Mouse (Mus musculus) limb, embryonic 13.5 days (tissue): Measurements from ENCODE around the gene Tmem102. TPM values are rescaled to one million over a fixed set of nuclear protein-coding genes. Genes with fewer than 3 reads are reported as not detected.

Experiments used
- ATAC-seq: fragments of 200-750 bp; cut with Nextera tagmentation; 2 replicates; pipeline ENCODE4 v1.8.0; 2017; ENCODE audit warnings: low read depth, moderate number of reproducible peaks, moderate TSS enrichment; ENCODE audit not compliant: low FRiP score
- H3K27ac ChIP-seq: fragments of 300-500 bp; sonication (generic); 2 replicates; pipeline ENCODE4 v1.5.1; 2015; ENCODE audit warnings: inconsistent platforms, mild to moderate bottlenecking, moderate library complexity
- H3K27me3 ChIP-seq: fragments of 300-500 bp; sonication (generic); 2 replicates; pipeline ENCODE4 v1.6.1; 2015; ENCODE audit warnings: mild to moderate bottlenecking, inconsistent platforms
- H3K36me3 ChIP-seq: fragments of 300-500 bp; sonication (generic); 2 replicates; pipeline ENCODE4 v1.6.1; 2015; ENCODE audit warnings: inconsistent platforms, mild to moderate bottlenecking, moderate library complexity
- H3K4me1 ChIP-seq: fragments of 300-500 bp; sonication (generic); 2 replicates; pipeline ENCODE4 v1.6.1; 2015; ENCODE audit warnings: inconsistent platforms
- H3K4me2 ChIP-seq: fragments of 300-500 bp; sonication (generic); replicated peaks from 2 replicates; pipeline ENCODE4 v1.6.1; 2015; ENCODE audit warnings: inconsistent platforms, mild to moderate bottlenecking, moderate library complexity
- H3K4me3 ChIP-seq: fragments of 300-500 bp; sonication (generic); 2 replicates; pipeline ENCODE4 v1.5.1; 2015; ENCODE audit warnings: moderate library complexity, mild to moderate bottlenecking, inconsistent platforms
- H3K9ac ChIP-seq: fragments of 300-500 bp; sonication (generic); 2 replicates; pipeline ENCODE4 v1.6.1; 2015; ENCODE audit warnings: mild to moderate bottlenecking, inconsistent platforms
- H3K9me3 ChIP-seq: fragments of 300-500 bp; sonication (generic); 2 replicates; pipeline ENCODE4 v1.6.1; 2016; ENCODE audit warnings: inconsistent platforms
- WGBS: fragments of 180-500 bp; shearing (Covaris S2); methylation state at CpG from one replicate; pipeline ENCODE4 v1.1.7; 2015; 5-methylcytosine and 5-hydroxymethylcytosine counted together
- polyA plus RNA-seq: library from polyadenylated mRNA; unstranded; fragments of >200 nt; fragmentation: Nextera tagmentation; extraction: Ambion mirVana; gene quantifications from 2 replicates; pipeline ENCODE4 v1.2.1, GENCODE M21; 2015

Gene Tmem102
- 2.5 and 2.6 TPM in 2 replicates for polyA plus RNA-seq

DNA sequence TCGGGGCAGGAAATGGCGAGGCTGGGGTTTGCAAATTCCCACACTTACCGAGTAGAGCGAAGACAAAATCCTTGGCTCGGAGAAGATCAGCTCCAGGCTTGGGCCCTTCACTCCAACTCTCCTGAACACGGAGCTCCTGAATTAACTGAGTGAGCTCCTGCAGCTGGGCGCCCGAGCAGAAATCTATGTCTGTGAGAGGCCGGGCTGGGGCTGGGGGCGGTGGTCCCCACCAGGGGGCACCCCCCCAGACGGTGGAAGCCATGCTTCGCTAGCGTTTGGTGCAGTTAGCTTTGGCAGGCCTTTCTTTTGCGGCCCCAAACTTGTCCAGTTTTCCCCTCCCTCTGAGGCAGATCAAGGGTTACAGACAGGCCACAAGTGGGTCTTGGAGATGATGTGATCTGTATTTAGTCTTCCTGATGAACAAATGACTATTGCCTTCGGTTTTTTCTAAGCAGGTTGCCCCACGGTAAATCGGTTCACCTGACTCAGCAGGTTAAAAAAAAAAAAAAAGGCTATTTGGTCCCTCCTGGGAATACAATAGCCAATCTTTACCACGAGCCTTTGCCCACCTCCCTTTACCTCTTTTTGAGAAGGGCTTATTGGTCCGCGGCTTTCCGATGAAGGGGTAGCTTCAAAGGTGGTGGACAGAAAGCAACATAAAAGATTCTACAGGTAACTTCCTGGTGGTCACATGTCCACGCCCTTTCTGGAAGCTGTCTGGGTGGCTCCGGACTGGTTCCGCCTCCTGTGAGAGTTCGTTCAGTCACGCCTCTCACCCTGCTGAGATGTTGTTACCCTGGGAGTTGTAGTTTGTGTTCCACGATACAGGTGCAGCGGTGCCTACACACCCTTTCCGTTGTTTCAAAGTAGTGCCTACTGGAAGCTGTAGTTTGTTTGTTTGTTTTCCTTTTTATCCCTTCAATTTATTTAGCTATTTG, at the start of gene Tmem102:
Tmem102 (minus strand) TSS at position 653 of the 938 bp plus-strand sequence.
- WGBS: 6% methylated on average over 29 of the region's 29 CpGs
- peaks cover 73% of the 10 kb centered on the region for H3K27me3 ChIP-seq
- H3K9me3 ChIP-seq: no peaks in the 10 kb centered on the region
- no peak within 1 kb of the TSS for H3K27ac ChIP-seq
- peak within 1 kb of the TSS; percentile 39; the same call in 1 of the 2 replicates for H3K9ac ChIP-seq
- no peaks in the 10 kb centered on the region for H3K36me3 ChIP-seq
- no peak for ATAC-seq
- H3K4me2 ChIP-seq: peak within 1 kb of the TSS; percentile 92
- peak within 1 kb of the TSS; percentile 57 for H3K4me3 ChIP-seq
- H3K4me1 ChIP-seq: peaks cover 49% of the 10 kb centered on the region

DNA sequence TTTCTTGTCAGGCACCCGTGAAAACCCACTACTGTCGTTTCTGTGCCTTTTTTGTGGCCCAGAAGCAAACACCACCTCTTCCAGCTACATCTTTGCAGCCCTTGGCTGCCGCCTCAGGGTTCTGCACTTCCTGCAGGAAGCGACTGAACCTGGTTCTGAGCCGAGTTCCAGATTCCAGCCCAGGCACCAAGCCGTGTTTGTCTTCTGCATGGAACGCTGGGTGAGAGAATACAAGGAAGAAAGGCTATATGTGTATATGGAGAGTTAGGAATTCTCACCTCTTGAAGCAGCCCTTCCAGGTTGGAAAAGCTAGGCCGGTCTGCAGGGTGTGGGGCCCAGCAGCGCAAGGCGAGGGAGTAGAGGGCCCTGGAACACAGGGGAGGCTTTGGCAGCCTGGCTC, 49.3 kb upstream of the Tmem102 start:
- H3K9me3 ChIP-seq: no peaks in the 10 kb centered on the region
- no peak for ATAC-seq
- H3K4me2 ChIP-seq: no peak overlapping the region
- WGBS: 77% methylated on average over 10 of the region's 10 CpGs
- H3K4me3 ChIP-seq: no peak overlapping the region
- H3K36me3 ChIP-seq: peaks cover 28% of the 10 kb centered on the region
- peaks cover 34% of the 10 kb centered on the region for H3K27me3 ChIP-seq
- peaks cover 29% of the 10 kb centered on the region for H3K4me1 ChIP-seq
- no peak overlapping the region; the same call in 1 of the 2 replicates for H3K27ac ChIP-seq
- H3K9ac ChIP-seq: no peak overlapping the region

DNA sequence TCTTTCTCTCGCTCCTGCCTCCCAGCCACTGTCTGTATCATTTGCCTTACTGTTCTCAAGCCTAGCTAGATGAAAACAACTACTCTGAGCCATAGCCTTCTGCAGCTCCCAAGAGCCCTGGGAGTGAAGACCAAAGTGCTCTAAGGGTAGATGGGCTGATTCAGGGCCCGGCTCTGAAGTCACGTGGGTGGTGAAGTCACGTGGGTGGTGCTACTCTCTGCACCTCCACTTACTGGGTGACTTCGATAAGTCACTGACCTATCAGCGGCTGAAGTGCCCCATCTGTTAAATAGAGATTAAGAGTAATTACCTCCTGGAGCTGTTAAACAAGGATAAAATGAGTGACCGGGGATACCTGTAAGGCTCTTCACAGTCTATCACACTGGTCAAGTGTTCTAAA, 48.6 kb upstream of the Tmem102 start:
- no peak for ATAC-seq
- H3K27ac ChIP-seq: no peak overlapping the region; the same call in 1 of the 2 replicates
- no peak overlapping the region for H3K9ac ChIP-seq

DNA sequence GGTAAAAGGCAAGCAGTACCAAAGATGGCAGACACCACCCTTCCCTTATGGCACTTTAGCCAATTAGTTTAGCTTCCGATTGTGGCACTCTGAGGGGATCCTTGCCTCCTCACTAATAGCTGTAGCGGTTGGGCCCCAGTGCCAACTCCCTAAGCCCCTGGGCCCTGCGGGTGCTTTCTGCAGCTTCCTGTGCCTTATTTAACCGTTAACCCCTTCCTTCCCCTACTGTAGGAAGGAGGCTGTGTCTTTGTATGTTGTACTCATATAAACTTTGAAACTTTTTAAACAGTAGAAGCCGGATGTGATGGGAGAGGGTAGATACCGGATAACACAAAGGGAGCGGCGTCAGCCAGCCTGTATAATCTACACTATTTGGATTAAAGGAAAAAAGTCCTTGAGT, 45.3 kb upstream of the Tmem102 start:
- no peaks in the 10 kb centered on the region for H3K27me3 ChIP-seq
- H3K4me3 ChIP-seq: peak overlapping the region; percentile 1; the same call in 1 of the 2 replicates
- no peak for ATAC-seq
- WGBS: 68% methylated on average over 8 of the region's 8 CpGs
- peaks cover 35% of the 10 kb centered on the region for H3K4me1 ChIP-seq
- H3K9ac ChIP-seq: no peak overlapping the region
- peaks cover 49% of the 10 kb centered on the region for H3K36me3 ChIP-seq
- H3K9me3 ChIP-seq: no peaks in the 10 kb centered on the region
- no peak overlapping the region for H3K4me2 ChIP-seq
- H3K27ac ChIP-seq: no peak overlapping the region

More for the DNA sequence above, 48.6 kb upstream of the Tmem102 start:
- Histone ChIP-seq H3K4me1 (peaks cover 29% of the 10 kb centered on the region), H3K4me2 (no peak overlapping the region), H3K27me3 (peaks cover 28% of the 10 kb centered on the region), H3K36me3 (peaks cover 35% of the 10 kb centered on the region), H3K4me3 (no peak overlapping the region), H3K9me3 (no peaks in the 10 kb centered on the region)
- WGBS: 66% methylated on average over 7 of the region's 7 CpGs

DNA sequence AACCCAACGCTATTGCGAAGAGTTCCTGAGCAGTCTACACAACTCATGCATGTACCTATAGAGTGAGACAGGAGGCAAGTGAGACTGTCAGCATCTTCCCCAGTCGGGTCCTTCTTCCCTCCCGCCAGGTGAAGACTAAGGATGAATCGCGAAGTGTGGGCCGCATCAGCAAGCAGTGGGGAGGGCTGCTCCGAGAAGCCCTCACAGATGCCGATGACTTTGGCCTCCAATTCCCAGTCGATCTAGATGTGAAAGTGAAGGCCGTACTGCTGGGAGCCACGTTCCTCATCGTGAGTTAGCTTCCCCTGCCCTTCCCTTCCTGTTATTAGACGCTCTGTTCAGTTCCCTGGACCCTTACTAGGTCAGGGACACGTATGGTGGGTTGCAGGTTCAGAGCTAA, 44.5 kb upstream of the Tmem102 start:
- WGBS: 93% methylated on average over 15 of the region's 15 CpGs
- no peaks in the 10 kb centered on the region for H3K27me3 ChIP-seq
- peaks cover 35% of the 10 kb centered on the region for H3K4me1 ChIP-seq
- H3K36me3 ChIP-seq: peaks cover 49% of the 10 kb centered on the region
- no peak overlapping the region for H3K4me3 ChIP-seq
- H3K27ac ChIP-seq: no peak overlapping the region
- no peak overlapping the region for H3K9ac ChIP-seq
- H3K9me3 ChIP-seq: no peaks in the 10 kb centered on the region
- no peak overlapping the region for H3K4me2 ChIP-seq
- ATAC-seq: no peak

DNA sequence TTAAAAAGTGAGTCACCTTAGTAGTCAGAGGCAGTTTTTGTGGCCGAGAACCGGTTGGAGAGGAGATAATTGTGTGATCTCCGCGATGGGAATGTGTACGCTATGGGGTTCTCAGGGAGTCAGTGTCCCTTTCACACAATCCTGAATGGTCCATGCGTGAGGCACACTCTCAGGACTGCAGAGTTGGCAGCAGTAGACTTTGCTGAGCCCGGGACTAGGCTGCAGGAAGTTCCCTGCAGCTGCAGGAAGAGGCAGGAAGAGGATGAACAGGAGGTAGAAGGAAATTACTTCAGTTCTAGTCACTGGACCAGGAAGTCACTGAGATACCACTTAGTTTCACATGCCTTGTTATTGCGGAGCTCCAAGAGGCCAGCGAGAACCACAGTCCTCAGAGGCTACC, 43.7 kb upstream of the Tmem102 start:
- 89% methylated on average over 9 of the region's 9 CpGs for WGBS
- Histone ChIP-seq H3K27me3 (no peaks in the 10 kb centered on the region), H3K36me3 (peaks cover 49% of the 10 kb centered on the region), H3K9ac (no peak overlapping the region), H3K4me2 (no peak overlapping the region), H3K27ac (no peak overlapping the region), H3K9me3 (no peaks in the 10 kb centered on the region), H3K4me1 (peaks cover 35% of the 10 kb centered on the region), H3K4me3 (no peak overlapping the region)
- no peak for ATAC-seq

DNA sequence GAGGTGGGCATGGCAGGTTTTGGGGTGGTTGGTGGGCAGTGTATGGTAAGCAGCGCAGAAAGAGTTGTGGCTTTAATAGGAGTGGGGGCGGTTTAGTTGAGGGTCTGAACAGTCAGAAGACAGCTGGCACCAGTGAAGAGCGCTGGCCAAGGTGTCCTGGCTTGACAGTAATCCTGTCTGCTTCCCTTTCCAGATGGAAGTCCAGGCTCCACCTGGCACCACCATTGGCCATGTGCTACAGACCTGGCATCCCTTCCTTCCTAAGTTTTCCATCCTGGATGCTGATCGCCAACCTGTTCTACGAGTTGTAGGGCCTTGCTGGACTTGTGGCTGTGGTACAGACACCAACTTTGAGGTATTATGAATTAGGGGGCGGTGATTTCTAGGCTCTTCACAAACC, 42.6 kb upstream of the Tmem102 start:
- ATAC-seq: no peak
- H3K36me3 ChIP-seq: peaks cover 49% of the 10 kb centered on the region
- H3K27me3 ChIP-seq: no peaks in the 10 kb centered on the region
- peaks cover 33% of the 10 kb centered on the region for H3K4me1 ChIP-seq
- no peaks in the 10 kb centered on the region for H3K9me3 ChIP-seq
- H3K27ac ChIP-seq: no peak overlapping the region
- 96% methylated on average over 6 of the region's 6 CpGs for WGBS
- peak overlapping the region; percentile 93 for H3K4me2 ChIP-seq
- H3K9ac ChIP-seq: peak overlapping the region; percentile 90
- H3K4me3 ChIP-seq: peak overlapping the region; percentile 79

DNA sequence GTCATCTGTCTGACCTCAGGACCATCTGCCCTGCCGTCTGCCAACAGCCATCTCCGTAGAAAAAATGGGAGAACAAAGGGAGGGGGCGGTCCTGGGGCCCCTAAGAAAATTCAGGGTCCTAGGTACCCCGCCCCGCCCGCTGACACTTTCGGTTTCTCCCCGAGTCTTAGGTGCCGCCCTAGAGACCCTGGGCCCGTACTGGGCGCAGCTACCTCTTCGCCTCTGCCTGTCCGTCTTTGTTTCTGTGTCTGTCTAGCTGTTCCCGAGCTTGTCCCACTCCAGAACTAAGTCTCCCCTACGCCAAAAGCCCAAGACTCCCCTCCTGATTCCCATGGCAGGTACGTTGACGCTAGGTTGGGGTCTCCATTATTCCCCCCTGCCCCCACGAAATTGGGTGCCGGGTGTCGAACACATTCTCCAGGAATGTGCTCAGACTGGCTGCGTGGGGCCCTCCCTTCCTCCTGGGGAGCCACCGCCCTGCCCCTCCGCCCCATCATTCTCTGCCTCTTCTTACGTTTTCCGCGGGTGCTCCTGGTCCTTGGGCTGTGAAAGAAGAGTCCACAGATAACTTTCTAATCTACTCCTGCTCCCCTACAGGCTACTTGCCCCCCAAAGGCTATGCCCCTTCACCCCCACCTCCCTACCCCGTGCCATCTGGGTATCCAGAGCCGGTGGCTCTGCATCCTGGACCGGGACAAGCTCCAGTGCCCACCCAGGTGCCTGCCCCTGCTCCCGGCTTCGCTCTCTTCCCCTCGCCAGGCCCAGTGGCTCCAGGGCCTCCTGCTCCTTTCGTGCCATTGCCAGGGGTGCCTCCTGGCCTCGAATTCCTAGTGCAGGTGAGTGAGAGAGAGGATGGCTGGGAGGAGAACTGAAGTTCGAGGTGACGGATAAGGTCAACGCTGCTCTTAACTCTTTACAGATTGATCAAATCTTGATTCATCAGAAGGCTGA, 41.6 kb upstream of the Tmem102 start:
- WGBS: 12% methylated on average over 36 of the region's 37 CpGs

DNA sequence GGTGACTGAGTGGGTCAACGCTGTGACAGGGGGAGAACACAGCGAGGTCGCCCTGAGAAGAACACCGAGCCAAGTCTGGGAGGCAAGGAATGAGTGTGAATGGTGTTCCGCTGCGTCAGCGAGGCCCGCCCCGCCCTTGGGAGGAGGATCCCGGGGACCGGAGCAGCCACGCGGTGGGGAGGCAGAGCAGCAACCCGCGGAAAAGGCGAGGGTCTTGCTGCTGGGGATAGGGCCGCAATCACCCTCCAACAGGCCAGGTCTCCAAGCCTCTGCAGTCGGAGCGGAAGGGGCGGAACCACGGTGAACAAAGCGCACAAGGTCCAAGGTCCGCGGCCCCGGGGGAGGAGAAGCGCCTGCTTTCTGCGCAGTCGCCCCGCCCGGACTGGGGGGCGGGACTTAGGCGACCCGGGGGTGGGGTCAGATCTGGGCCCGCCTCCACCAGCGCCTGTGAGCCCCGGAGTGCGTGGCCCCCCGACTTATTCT, 40.8 kb upstream of the Tmem102 start, which contains the start of gene Plscr3:
Plscr3 (plus strand) TSS at position 179 of the 483 bp plus-strand sequence.
- WGBS: 0% methylated on average over 35 of the region's 38 CpGs
- Histone ChIP-seq H3K27me3 (no peaks in the 10 kb centered on the region), H3K9ac (peak within 1 kb of the TSS; percentile 90), H3K4me3 (peak within 1 kb of the TSS; percentile 79), H3K27ac (peak within 1 kb of the TSS; percentile 96), H3K4me1 (peaks cover 31% of the 10 kb centered on the region), H3K9me3 (no peaks in the 10 kb centered on the region), H3K4me2 (peak within 1 kb of the TSS; percentile 93), H3K36me3 (peaks cover 37% of the 10 kb centered on the region)
- peak; percentile 93 for ATAC-seq

More for the DNA sequence above, 41.6 kb upstream of the Tmem102 start:
- no peaks in the 10 kb centered on the region for H3K27me3 ChIP-seq
- peak overlapping the region; percentile 96 for H3K27ac ChIP-seq
- H3K9me3 ChIP-seq: no peaks in the 10 kb centered on the region
- peak overlapping the region; percentile 79 for H3K4me3 ChIP-seq
- peaks cover 44% of the 10 kb centered on the region for H3K36me3 ChIP-seq
- peaks cover 31% of the 10 kb centered on the region for H3K4me1 ChIP-seq
- H3K4me2 ChIP-seq: peak overlapping the region; percentile 93
- peak; percentile 41 for ATAC-seq
- peak overlapping the region; percentile 90 for H3K9ac ChIP-seq

DNA sequence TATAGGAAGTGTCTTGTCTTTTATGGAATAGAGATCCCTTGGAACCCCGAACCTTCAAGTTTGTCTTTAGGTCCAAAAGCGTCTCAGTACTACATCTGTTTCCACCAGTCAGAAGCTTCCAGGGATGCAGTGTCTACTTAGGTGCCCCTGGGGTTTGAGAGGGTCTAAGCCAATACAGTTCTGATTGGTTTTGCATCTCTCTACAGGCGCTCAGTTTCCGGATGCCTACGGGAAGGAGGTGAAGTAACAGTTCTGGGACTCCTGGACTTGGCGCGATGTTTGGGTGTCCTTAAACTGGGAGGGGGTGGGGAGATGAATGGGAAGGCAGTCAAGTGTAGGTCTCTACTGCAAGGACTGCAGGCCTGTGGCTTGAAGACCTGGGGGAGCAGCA, 33.3 kb upstream of the Tmem102 start:
- ATAC-seq: no peak

DNA sequence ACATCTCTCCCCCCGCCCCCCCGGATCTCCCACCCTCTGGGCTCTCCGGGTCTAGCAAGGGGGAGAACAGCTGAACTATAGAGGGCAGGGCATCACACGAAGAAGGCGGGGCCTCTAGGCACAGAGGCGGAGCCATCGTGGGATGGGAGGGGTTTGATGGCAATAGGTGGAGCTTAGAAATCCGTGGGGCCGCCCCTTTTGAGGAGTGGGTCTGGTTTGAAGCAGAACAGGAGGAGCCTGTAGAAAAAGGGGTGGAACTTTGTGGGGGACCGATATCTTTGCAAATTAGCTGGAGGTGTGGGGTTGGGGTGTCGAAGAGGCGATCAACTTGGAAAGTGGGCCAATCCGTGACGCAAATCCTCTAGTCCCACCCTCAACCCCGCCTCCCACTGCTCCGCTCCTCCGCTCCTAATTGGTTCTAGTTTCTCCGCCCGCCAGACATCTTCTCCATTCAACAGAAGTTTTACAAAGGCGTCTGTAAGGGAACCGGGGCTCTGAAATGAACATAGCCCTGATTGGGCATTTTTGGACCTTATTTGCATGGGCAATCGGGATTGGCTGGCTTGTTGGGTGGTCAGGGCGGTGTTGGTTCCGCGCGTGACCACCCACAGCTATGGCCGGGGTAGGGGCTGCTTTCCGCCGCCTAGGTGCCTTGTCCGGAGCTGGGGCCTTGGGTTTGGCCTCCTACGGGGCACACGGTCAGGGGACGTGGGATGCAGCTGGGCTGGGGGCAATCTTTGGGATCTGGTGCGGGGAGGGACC, 32.7 kb upstream of the Tmem102 start, which contains the start of gene Tmem256:
Tmem256 (plus strand) TSS at position 563 of the 762 bp plus-strand sequence.
- Histone ChIP-seq H3K27me3 (peaks cover 25% of the 10 kb centered on the region; the same call in 1 of the 2 replicates), H3K4me3 (peak within 1 kb of the TSS; percentile 81), H3K4me1 (peaks cover 43% of the 10 kb centered on the region), H3K36me3 (peaks cover 8% of the 10 kb centered on the region), H3K9me3 (no peaks in the 10 kb centered on the region), H3K27ac (peak within 1 kb of the TSS; percentile 93), H3K4me2 (peak within 1 kb of the TSS; percentile 93), H3K9ac (peak within 1 kb of the TSS; percentile 91)
- peak; percentile 91 for ATAC-seq
- under 1% methylated on average over 34 of the region's 34 CpGs for WGBS

More for the DNA sequence above, 33.3 kb upstream of the Tmem102 start:
- Histone ChIP-seq H3K4me3 (peak overlapping the region; percentile 81), H3K9ac (peak overlapping the region; percentile 75), H3K9me3 (no peaks in the 10 kb centered on the region), H3K27ac (peak overlapping the region; percentile 93), H3K27me3 (peaks cover 20% of the 10 kb centered on the region; the same call in 1 of the 2 replicates), H3K36me3 (0 out of 2 replicates have a peak, but pooled peaks cover 2% of the 10 kb centered on the region), H3K4me2 (peak overlapping the region; percentile 93), H3K4me1 (peaks cover 41% of the 10 kb centered on the region)
- 2% methylated on average over 7 of the region's 7 CpGs for WGBS
